In genomic region chr11:88524437-88524789, GRCm38 (mm10) we compare ENCODE assay signal across 8 mouse cellular contexts.
DNase-seq lines count a peak whose midpoint lies in the region; ATAC-seq lines count a peak whose summit lies in the region.

No protein-coding gene starts in this region.

- H3K27me3 ChIP-seq in kidney, embryonic 14.5 days (ENCODE audit: control insufficient read depth, insufficient read depth, low read length): no peaks in the 10 kb centered on the region
- H3K27me3 ChIP-seq in embryonic facial prominence, embryonic 13.5 days: no peaks in the 10 kb centered on the region
- no peaks in the 10 kb centered on the region for H3K27me3 ChIP-seq in hindbrain, embryonic 12.5 days
- H3K27me3 ChIP-seq in midbrain, embryonic 14.5 days (ENCODE audit: control insufficient read depth, insufficient read depth, low read length): no peaks in the 10 kb centered on the region

- no peak overlapping the region for H3K4me2 ChIP-seq in kidney, embryonic 14.5 days (replicated peaks; ENCODE audit: low read depth, low read length)
- no peak overlapping the region for H3K4me2 ChIP-seq in embryonic facial prominence, embryonic 13.5 days
- H3K4me2 ChIP-seq in hindbrain, embryonic 12.5 days (replicated peaks): no peak overlapping the region
- no peak overlapping the region; the same call in 1 of the 2 replicates for H3K4me2 ChIP-seq in midbrain, embryonic 14.5 days (ENCODE audit: low read length)

- no peaks in the 10 kb centered on the region for H3K9me3 ChIP-seq in kidney, embryonic 14.5 days (ENCODE audit: control insufficient read depth, low read length)
- H3K9me3 ChIP-seq in embryonic facial prominence, embryonic 13.5 days: no peaks in the 10 kb centered on the region
- no peaks in the 10 kb centered on the region for H3K9me3 ChIP-seq in hindbrain, embryonic 12.5 days (replicated peaks)
- H3K9me3 ChIP-seq in midbrain, embryonic 14.5 days (ENCODE audit: control insufficient read depth, low read length): no peaks in the 10 kb centered on the region

- peak overlapping the region; percentile 20; the same call in 1 of the 2 replicates for H3K27ac ChIP-seq in kidney, embryonic 14.5 days (ENCODE audit: low read depth, low read length)
- peak overlapping the region; percentile 69 for H3K27ac ChIP-seq in embryonic facial prominence, embryonic 13.5 days
- peak overlapping the region; percentile 82 for H3K27ac ChIP-seq in hindbrain, embryonic 12.5 days
- H3K27ac ChIP-seq in midbrain, embryonic 14.5 days (replicated peaks; ENCODE audit: low read depth, low read length): peak overlapping the region; percentile 79

- H3K4me3 ChIP-seq in kidney, embryonic 14.5 days (ENCODE audit: low read length): no peak overlapping the region
- H3K4me3 ChIP-seq in embryonic facial prominence, embryonic 13.5 days: no peak overlapping the region
- H3K4me3 ChIP-seq in hindbrain, embryonic 12.5 days: no peak overlapping the region
- H3K4me3 ChIP-seq in midbrain, embryonic 14.5 days (replicated peaks; ENCODE audit: low read depth, low read length): no peak overlapping the region

- peaks cover 66% of the 10 kb centered on the region for H3K4me1 ChIP-seq in kidney, embryonic 14.5 days (ENCODE audit: control insufficient read depth, insufficient read depth, low read length)
- H3K4me1 ChIP-seq in embryonic facial prominence, embryonic 13.5 days: peaks cover 78% of the 10 kb centered on the region
- peaks cover 92% of the 10 kb centered on the region for H3K4me1 ChIP-seq in hindbrain, embryonic 12.5 days
- H3K4me1 ChIP-seq in midbrain, embryonic 14.5 days (ENCODE audit: control insufficient read depth, insufficient read depth, low read length): peaks cover 91% of the 10 kb centered on the region

- ATAC-seq in kidney, embryonic 14.5 days (ENCODE audit: low FRiP score, low TSS enrichment): no peak
- 0 out of 2 replicates have a peak, but pooled peaks have one; percentile 34 for ATAC-seq in embryonic facial prominence, embryonic 13.5 days (ENCODE audit: insufficient number of reproducible peaks, insufficient read depth, low FRiP score, low TSS enrichment, low read depth)
- ATAC-seq in hindbrain, embryonic 12.5 days (ENCODE audit: low FRiP score): no peak
- ATAC-seq in midbrain, embryonic 14.5 days (ENCODE audit: low FRiP score, low TSS enrichment): no peak
- ATAC-seq in erythroid progenitor cell, adult 5-6 weeks (replicated peaks; ENCODE audit: low FRiP score, poor library complexity, severe bottlenecking): no peak
- ATAC-seq in megakaryocyte, adult 5-6 weeks (ENCODE audit: poor library complexity, severe bottlenecking): no peak

- DNase-seq in kidney, adult 11 months: no peak
- DNase-seq in midbrain, embryonic 14.5 days: no peak
- no peak for DNase-seq in adipocyte (ENCODE audit: low spot score)

- no peaks in the 10 kb centered on the region for H3K36me3 ChIP-seq in kidney, embryonic 14.5 days (ENCODE audit: control insufficient read depth, insufficient read depth, low read length)
- 0 out of 2 replicates have a peak, but pooled peaks cover under 1% of the 10 kb centered on the region for H3K36me3 ChIP-seq in embryonic facial prominence, embryonic 13.5 days
- no peaks in the 10 kb centered on the region for H3K36me3 ChIP-seq in hindbrain, embryonic 12.5 days
- H3K36me3 ChIP-seq in midbrain, embryonic 14.5 days (ENCODE audit: control insufficient read depth, insufficient read depth, low read length): no peaks in the 10 kb centered on the region

- no peak overlapping the region for H3K9ac ChIP-seq in kidney, embryonic 14.5 days (ENCODE audit: low read depth, low read length)
- H3K9ac ChIP-seq in embryonic facial prominence, embryonic 13.5 days: 0 out of 2 replicates have a peak overlapping the region, but pooled peaks have one; percentile 27
- H3K9ac ChIP-seq in hindbrain, embryonic 12.5 days: no peak overlapping the region
- H3K9ac ChIP-seq in midbrain, embryonic 14.5 days (replicated peaks; ENCODE audit: low read length): no peak overlapping the region; the same call in 1 of the 2 replicates

Comparison
In these comparisons a context has a peak if more than half of its experiments do, and no peak if none do; other contexts are left out.
1. H3K27ac ChIP-seq: peak in every context shown above with its lines; median percentile 82 in hindbrain, embryonic 12.5 days; 79 in midbrain, embryonic 14.5 days; 69 in embryonic facial prominence, embryonic 13.5 days; 20 in kidney, embryonic 14.5 days.